ENCODE assay signal across 14 mouse cellular contexts in the genomic region with DNA sequence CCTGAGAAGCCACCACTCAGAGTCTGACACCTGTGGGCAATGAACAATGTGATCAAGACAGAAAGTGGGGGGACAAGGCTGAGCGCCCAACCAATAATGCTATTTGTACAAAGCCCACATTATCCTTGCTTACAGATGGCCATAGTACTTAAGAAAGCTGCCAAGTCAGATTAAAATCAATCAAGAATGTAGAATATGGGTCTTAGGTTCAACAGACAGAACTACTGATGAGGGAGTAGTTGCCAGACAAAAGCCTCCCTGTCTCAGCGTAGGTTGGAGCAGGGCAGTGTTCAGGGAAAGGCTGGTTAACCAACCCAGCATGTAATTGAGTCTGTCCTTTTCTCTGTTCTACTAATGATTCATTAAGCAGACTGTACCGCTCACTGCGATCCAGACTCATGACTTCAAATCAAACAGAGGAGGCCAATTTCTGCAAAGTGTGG. TPM values are rescaled to one million over a fixed set of nuclear protein-coding genes. Genes with fewer than 3 reads are reported as not detected.
A peak's percentile ranks its signal among the peaks of the same experiment; 100 is the strongest.
DNase-seq lines count a peak whose midpoint lies in the region; ATAC-seq and TF ChIP-seq lines count a peak whose summit lies in the region.
"Had no signal": no experiment of that assay in that cellular context is flagged by ENCODE, and none has a peak within 500 bp of the region (broad histone marks: within the 10 kb centered on the region; RNA-seq: fewer than 3 reads in every experiment).

No protein-coding gene starts in this region.

- H3K4me2 ChIP-seq in hindbrain, embryonic 12.5 days (replicated peaks) = no peak overlapping the region
- H3K4me2 ChIP-seq in hindbrain, postnatal 0 days (ENCODE audit: low read depth, low read length) = no peak overlapping the region
- no peak overlapping the region for H3K4me2 ChIP-seq in neural tube, embryonic 11.5 days (ENCODE audit: low read depth)
- H3K4me2 ChIP-seq in hindbrain, embryonic 14.5 days (replicated peaks) = no peak overlapping the region
- H3K4me2 ChIP-seq in intestine, postnatal 0 days (replicated peaks; ENCODE audit: low read depth) = no peak overlapping the region
- H3K4me2 ChIP-seq: liver, embryonic 12.5 days; lung, embryonic 15.5 days had no signal

- 57% methylated on average over 4 of the region's 4 CpGs for WGBS in hindbrain, embryonic 12.5 days
- 65% methylated on average over 4 of the region's 4 CpGs for WGBS in hindbrain, postnatal 0 days
- WGBS in neural tube, embryonic 11.5 days = 79% methylated on average over 4 of the region's 4 CpGs
- WGBS in hindbrain, embryonic 14.5 days = 55% methylated on average over 4 of the region's 4 CpGs
- WGBS in intestine, postnatal 0 days = 94% methylated on average over 4 of the region's 4 CpGs
- WGBS in heart, adult 2 months = 90% methylated on average over 4 of the region's 4 CpGs

- TF ChIP-seq POLR2A in heart, adult 2 months (IDR thresholded peaks at IDR 0.05; ENCODE audit: insufficient read depth, low read depth, low read length) = no peak

- TF ChIP-seq EP300 in heart, adult 2 months (IDR thresholded peaks at IDR 0.05; ENCODE audit: insufficient read depth, low read depth, low read length) = no peak

- H3K27me3 ChIP-seq in hindbrain, embryonic 12.5 days = 0 out of 2 replicates have a peak, but pooled peaks cover 3% of the 10 kb centered on the region
- H3K27me3 ChIP-seq in hindbrain, postnatal 0 days (ENCODE audit: insufficient read depth, low read length) = no peaks in the 10 kb centered on the region
- no peaks in the 10 kb centered on the region for H3K27me3 ChIP-seq in neural tube, embryonic 11.5 days (ENCODE audit: control insufficient read depth, insufficient read depth, low read length)
- H3K27me3 ChIP-seq in hindbrain, embryonic 14.5 days (ENCODE audit: control insufficient read depth, insufficient read depth, low read length) = peaks cover 9% of the 10 kb centered on the region; the same call in 1 of the 2 replicates
- no peaks in the 10 kb centered on the region for H3K27me3 ChIP-seq in intestine, postnatal 0 days (replicated peaks; ENCODE audit: control insufficient read depth, insufficient read depth, low read length)
- no peaks in the 10 kb centered on the region for H3K27me3 ChIP-seq in heart, adult 2 months (ENCODE audit: control insufficient read depth, insufficient read depth, low read length)
- H3K27me3 ChIP-seq: liver, embryonic 12.5 days; lung, embryonic 15.5 days had no signal

- no peak for TF ChIP-seq CTCF in hindbrain, postnatal 0 days (IDR thresholded peaks at IDR 0.05; ENCODE audit: low read depth)
- TF ChIP-seq CTCF in intestine, postnatal 0 days (IDR thresholded peaks at IDR 0.05; ENCODE audit: low read depth) = no peak
- no peak for TF ChIP-seq CTCF in heart, adult 2 months (IDR thresholded peaks at IDR 0.05)

- H3K4me3 ChIP-seq in hindbrain, embryonic 12.5 days = no peak overlapping the region
- no peak overlapping the region for H3K4me3 ChIP-seq in hindbrain, postnatal 0 days (ENCODE audit: low read length)
- H3K4me3 ChIP-seq in neural tube, embryonic 11.5 days (ENCODE audit: low read depth, low read length) = no peak overlapping the region
- H3K4me3 ChIP-seq in hindbrain, embryonic 14.5 days (replicated peaks; ENCODE audit: low read length) = no peak overlapping the region
- H3K4me3 ChIP-seq in intestine, postnatal 0 days (ENCODE audit: low read depth, low read length) = no peak overlapping the region
- no peak overlapping the region for H3K4me3 ChIP-seq in heart, adult 2 months
- H3K4me3 ChIP-seq: limb, embryonic 10.5 days; liver, embryonic 12.5 days; lung, embryonic 15.5 days; myocyte had no signal

- H3K9ac ChIP-seq in hindbrain, embryonic 12.5 days = no peak overlapping the region
- no peak overlapping the region for H3K9ac ChIP-seq in hindbrain, postnatal 0 days (replicated peaks; ENCODE audit: low read length)
- H3K9ac ChIP-seq in neural tube, embryonic 11.5 days (ENCODE audit: low read length) = no peak overlapping the region
- H3K9ac ChIP-seq in hindbrain, embryonic 14.5 days = no peak overlapping the region
- no peak overlapping the region for H3K9ac ChIP-seq in intestine, postnatal 0 days (ENCODE audit: low read depth, low read length)
- no peak overlapping the region for H3K9ac ChIP-seq in heart, adult 2 months (ENCODE audit: low read depth, low read length)
- H3K9ac ChIP-seq: liver, embryonic 12.5 days; lung, embryonic 15.5 days had no signal

- ATAC-seq in hindbrain, embryonic 12.5 days (ENCODE audit: low FRiP score) = peak; percentile 50; the same call in 1 of the 2 replicates
- ATAC-seq in hindbrain, postnatal 0 days = no peak
- ATAC-seq in neural tube, embryonic 11.5 days (ENCODE audit: insufficient read depth, low FRiP score, low TSS enrichment) = peak; percentile 67
- ATAC-seq in hindbrain, embryonic 14.5 days (ENCODE audit: low FRiP score) = peak; percentile 55; the same call in 1 of the 2 replicates
- no peak for ATAC-seq in intestine, postnatal 0 days
- ATAC-seq: liver, embryonic 12.5 days had no signal

- H3K4me1 ChIP-seq in hindbrain, embryonic 12.5 days = no peaks in the 10 kb centered on the region
- no peaks in the 10 kb centered on the region for H3K4me1 ChIP-seq in hindbrain, postnatal 0 days (ENCODE audit: insufficient read depth, low read length)
- no peaks in the 10 kb centered on the region for H3K4me1 ChIP-seq in neural tube, embryonic 11.5 days (ENCODE audit: control insufficient read depth, insufficient read depth, low read length)
- no peaks in the 10 kb centered on the region for H3K4me1 ChIP-seq in hindbrain, embryonic 14.5 days (replicated peaks; ENCODE audit: control insufficient read depth, insufficient read depth, low read length)
- H3K4me1 ChIP-seq in intestine, postnatal 0 days (replicated peaks; ENCODE audit: control insufficient read depth, insufficient read depth, low read length) = no peaks in the 10 kb centered on the region
- no peaks in the 10 kb centered on the region for H3K4me1 ChIP-seq in heart, adult 2 months (ENCODE audit: control insufficient read depth, insufficient read depth, low read length)
- H3K4me1 ChIP-seq: liver, embryonic 12.5 days; lung, embryonic 15.5 days had no signal

- H3K79me2 ChIP-seq in heart, adult 2 months (replicated peaks; ENCODE audit: control insufficient read depth, insufficient read depth, low read length) = no peaks in the 10 kb centered on the region

- no peaks in the 10 kb centered on the region for H3K9me3 ChIP-seq in hindbrain, embryonic 12.5 days (replicated peaks)
- H3K9me3 ChIP-seq in hindbrain, postnatal 0 days (ENCODE audit: low read length) = no peaks in the 10 kb centered on the region
- no peaks in the 10 kb centered on the region for H3K9me3 ChIP-seq in neural tube, embryonic 11.5 days (ENCODE audit: control insufficient read depth, low read length)
- H3K9me3 ChIP-seq in hindbrain, embryonic 14.5 days (ENCODE audit: control insufficient read depth, low read length) = no peaks in the 10 kb centered on the region
- H3K9me3 ChIP-seq in intestine, postnatal 0 days (ENCODE audit: control insufficient read depth) = no peaks in the 10 kb centered on the region
- H3K9me3 ChIP-seq: limb, embryonic 10.5 days; liver, embryonic 12.5 days; lung, embryonic 15.5 days had no signal

- no peak for DNase-seq in hindbrain, postnatal 0 days (ENCODE audit: low spot score)
- peak; percentile 16 for DNase-seq in neural tube, embryonic 11.5 days (ENCODE audit: low spot score)
- DNase-seq in neural tube, embryonic 10.5 days (ENCODE audit: extremely low spot score, low spot score) = no peak
- DNase-seq in hindbrain, embryonic 14.5 days (ENCODE audit: low spot score) = no peak
- DNase-seq in thymus, postnatal 10 days (ENCODE audit: low spot score in 2 of 2) = no peak
- DNase-seq in heart, adult 2 months = no peak
- DNase-seq: cerebellum, adult 18-20 months; thymus, adult 18-20 months had no signal

- H3K36me3 ChIP-seq in hindbrain, embryonic 12.5 days = no peaks in the 10 kb centered on the region
- no peaks in the 10 kb centered on the region for H3K36me3 ChIP-seq in hindbrain, postnatal 0 days (ENCODE audit: insufficient read depth, low read length)
- no peaks in the 10 kb centered on the region for H3K36me3 ChIP-seq in neural tube, embryonic 11.5 days (ENCODE audit: control insufficient read depth, insufficient read depth, low read length)
- H3K36me3 ChIP-seq in hindbrain, embryonic 14.5 days (replicated peaks; ENCODE audit: control insufficient read depth, insufficient read depth) = no peaks in the 10 kb centered on the region
- no peaks in the 10 kb centered on the region for H3K36me3 ChIP-seq in intestine, postnatal 0 days (ENCODE audit: control insufficient read depth, insufficient read depth)
- no peaks in the 10 kb centered on the region for H3K36me3 ChIP-seq in heart, adult 2 months (ENCODE audit: control insufficient read depth, insufficient read depth, low read length)
- H3K36me3 ChIP-seq: limb, embryonic 10.5 days; liver, embryonic 12.5 days; lung, embryonic 15.5 days had no signal

- H3K27ac ChIP-seq in hindbrain, embryonic 12.5 days = no peak overlapping the region
- H3K27ac ChIP-seq in hindbrain, postnatal 0 days = no peak overlapping the region
- no peak overlapping the region for H3K27ac ChIP-seq in neural tube, embryonic 11.5 days (ENCODE audit: low read depth, low read length)
- H3K27ac ChIP-seq in hindbrain, embryonic 14.5 days = no peak overlapping the region
- no peak overlapping the region for H3K27ac ChIP-seq in intestine, postnatal 0 days (ENCODE audit: low read depth, low read length)
- no peak overlapping the region for H3K27ac ChIP-seq in heart, adult 2 months
- H3K27ac ChIP-seq: limb, embryonic 10.5 days; liver, embryonic 12.5 days; lung, embryonic 15.5 days had no signal

- intact Hi-C loops in heart, adult 2 months (cut with DNase I) = no loop called here

RNA-seq across cellular contexts. Expression of a gene that starts 23.3 kb away (rescaled TPM):
- polyA plus RNA-seq in hindbrain, embryonic 12.5 days (2016; fragmentation: Nextera tagmentation; extraction: Ambion mirVana) = 51.9 and 58.5 TPM in 2 replicates
- 45.7 and 58.4 TPM in 2 replicates for total RNA-seq in hindbrain, postnatal 0 days (2014; rRNA removed)
- polyA plus RNA-seq in hindbrain, postnatal 0 days (2015; fragmentation: Nextera tagmentation; extraction: Ambion mirVana) = 124 and 125 TPM in 2 replicates
- polyA plus RNA-seq in neural tube, embryonic 11.5 days (2014; fragmentation: Nextera tagmentation; extraction: Ambion mirVana) = 44.0 and 46.3 TPM in 2 replicates
- polyA plus RNA-seq in hindbrain, embryonic 14.5 days (2014; fragmentation: Nextera tagmentation; extraction: Ambion mirVana) = 155 and 167 TPM in 2 replicates
- 10.0 and 10.4 TPM in 2 replicates for polyA plus RNA-seq in intestine, postnatal 0 days (2015; fragmentation: Nextera tagmentation; extraction: Ambion mirVana)
- 10 to 100 TPM; 21.5 to 26.2 TPM for total RNA-seq in heart, adult 2 months (2021)
- 8.0 and 10.1 TPM in 2 replicates for polyA plus RNA-seq in heart, adult 2 months (2012; rRNA removed)

Comparison
In these comparisons a context has a peak if more than half of its experiments do, and no peak if none do; other contexts are left out.
1. ATAC-seq: peak in hindbrain, embryonic 12.5 days (single experiment), neural tube, embryonic 11.5 days (single experiment) and hindbrain, embryonic 14.5 days (single experiment); none in hindbrain, postnatal 0 days (single experiment) and intestine, postnatal 0 days (single experiment).